Mouse (Mus musculus) CH12.LX (cell line): Measurements from ENCODE around the gene Adamts3.

Experiments
- CHD1 ChIP-seq: IDR thresholded peaks from 2 replicates; pipeline ENCODE4 v1.6.1; 2012; ENCODE audit warnings: low read depth, low read length, improper control_type of control experiment, inconsistent platforms
- CTCF ChIP-seq, 2 experiments: IDR thresholded peaks in 1 of 2; conservative IDR thresholded peaks in 1 of 2; 2 replicates each; pipeline ENCODE4 v1.5.1; 2011 to 2012; ENCODE audit warnings: low read depth in 2 of 2, low read length in 2 of 2, improper control_type of control experiment in 1 of 2, inconsistent platforms in 1 of 2, mild to moderate bottlenecking in 1 of 2, moderate library complexity in 1 of 2
- E2F4 ChIP-seq: IDR thresholded peaks from 2 replicates; pipeline ENCODE4 v1.6.1; 2011; ENCODE audit warnings: low read depth, low read length, improper control_type of control experiment; ENCODE audit not compliant: insufficient replicate concordance
- ETS1 ChIP-seq: conservative IDR thresholded peaks from 2 replicates; pipeline ENCODE4 v1.6.1; 2012; ENCODE audit warnings: low read depth, mild to moderate bottlenecking, inconsistent platforms, low read length, improper control_type of control experiment, moderate library complexity
- HCFC1 ChIP-seq: IDR thresholded peaks from 2 replicates; pipeline ENCODE4 v1.6.1; 2012; ENCODE audit warnings: low read depth, mild to moderate bottlenecking, inconsistent platforms, low read length, improper control_type of control experiment
- MAX ChIP-seq: IDR thresholded peaks from 2 replicates; pipeline ENCODE4 v1.6.1; 2011; ENCODE audit warnings: low read length, improper control_type of control experiment
- MYC ChIP-seq: IDR thresholded peaks from 2 replicates; pipeline ENCODE4 v1.6.1; 2011; ENCODE audit warnings: low read depth, mild to moderate bottlenecking, improper control_type of control experiment, low read length
- NRF1 ChIP-seq: IDR thresholded peaks from 2 replicates; pipeline ENCODE4 v1.6.1; 2014; ENCODE audit warnings: low read depth, mild to moderate bottlenecking, inconsistent platforms, low read length, improper control_type of control experiment, moderate library complexity
- POLR2A ChIP-seq: IDR thresholded peaks from 2 replicates; pipeline ENCODE4 v1.6.1; 2011; ENCODE audit warnings: low read depth, mild to moderate bottlenecking, improper control_type of control experiment, low read length
- RAD21 ChIP-seq: IDR thresholded peaks from 2 replicates; pipeline ENCODE4 v1.6.1; 2011; ENCODE audit warnings: low read depth, mild to moderate bottlenecking, low read length, improper control_type of control experiment, moderate library complexity
- SMC3 ChIP-seq: IDR thresholded peaks from 2 replicates; pipeline ENCODE4 v1.6.1; 2011; ENCODE audit warnings: low read depth, low read length, improper control_type of control experiment
- ZNF384 ChIP-seq: IDR thresholded peaks from 2 replicates; pipeline ENCODE4 v1.6.1; 2012; ENCODE audit warnings: low read depth, low read length, improper control_type of control experiment, inconsistent platforms

GRCm38 (mm10) chr5:89895520-89895919 lies 12.4 kb upstream of the Adamts3 start:
- TF ChIP-seq NRF1 = no peak
- TF ChIP-seq RAD21 = no peak
- no peak for TF ChIP-seq CTCF (conservative IDR thresholded peaks at IDR 0.05 in 1 of 2, IDR thresholded peaks at IDR 0.05 in 1 of 2; ENCODE audit: low read depth in 2 of 2, low read length in 2 of 2)
- TF ChIP-seq SMC3 = no peak
- TF ChIP-seq HCFC1 = no peak
- no peak for TF ChIP-seq ETS1
- TF ChIP-seq MAX = no peak
- TF ChIP-seq MYC = no peak
- TF ChIP-seq CHD1 = no peak
- TF ChIP-seq ZNF384 = no peak
- TF ChIP-seq E2F4 = no peak
- no peak for TF ChIP-seq POLR2A
